Mouse (Mus musculus) gastrocnemius, postnatal 4 days (tissue): Measurements from ENCODE around the gene Mbtps2. TPM values are rescaled to one million over a fixed set of nuclear protein-coding genes. Genes with fewer than 3 reads are reported as not detected.

Experiments
- DNase-seq, 2 experiments: peaks; one replicate each; pipeline ENCODE4 v3.0.0; 2021 to 2022; ENCODE audit warnings: low spot score in 2 of 2, mixed read lengths in 2 of 2
- long read RNA-seq, 2 experiments: library from polyadenylated mRNA; stranded (forward); transcript quantifications; one replicate each; pipeline ENCODE4 v2.0.0; 2021
- total RNA-seq, 2 experiments: library from RNA; stranded (reverse); gene quantifications; 2 replicates each; pipeline ENCODE4 v1.2.3; 2021

Gene Mbtps2
- total RNA-seq: 10 to 100 TPM; 17.0 to 18.4 TPM
- long read RNA-seq, experiment 1, full-length matches to known transcripts: 2 of 8 reads
- long read RNA-seq, experiment 1, partial matches to known transcripts: 0 of 8 reads
- long read RNA-seq, experiment 1, other reads (novel, unspliced or antisense): 6 of 8 reads
- long read RNA-seq, experiment 2, full-length matches to known transcripts: 4 of 15 reads
- long read RNA-seq, experiment 2, partial matches to known transcripts: 0 of 15 reads
- long read RNA-seq, experiment 2, other reads (novel, unspliced or antisense): 11 of 15 reads

- DNase-seq: peak; percentile 24 to 66
Measured at GRCm38 (mm10) chrX:157598186-157598996, at the start of gene Mbtps2. Mbtps2 (minus strand) TSS chrX:157598715.

GRCm38 (mm10) chrX:157646399-157646798, 47.9 kb upstream of the Mbtps2 start:
- no peak for DNase-seq

- DNase-seq: no peak
Measured at GRCm38 (mm10) chrX:157644700-157645099, 46.2 kb upstream of the Mbtps2 start.

- DNase-seq: peak in 1 of 2 experiments; percentile 15
Measured at GRCm38 (mm10) chrX:157644300-157644699, 45.8 kb upstream of the Mbtps2 start.

- DNase-seq: no peak
Measured at GRCm38 (mm10) chrX:157642856-157643255, 44.3 kb upstream of the Mbtps2 start.

GRCm38 (mm10) chrX:157637253-157637652, 38.7 kb upstream of the Mbtps2 start:
- DNase-seq: no peak

GRCm38 (mm10) chrX:157633676-157634414, 35.3 kb upstream of the Mbtps2 start:
- DNase-seq: no peak

GRCm38 (mm10) chrX:157630341-157630740, 31.8 kb upstream of the Mbtps2 start:
- no peak for DNase-seq

GRCm38 (mm10) chrX:157612894-157613293, 14.4 kb upstream of the Mbtps2 start:
- no peak for DNase-seq

GRCm38 (mm10) chrX:157601450-157601849, 2.9 kb upstream of the Mbtps2 start:
- DNase-seq: no peak

- no peak for DNase-seq
Measured at GRCm38 (mm10) chrX:157597585-157598185, 830 bp downstream of the Mbtps2 start.

GRCm38 (mm10) chrX:157596802-157597201, 1.7 kb downstream of the Mbtps2 start:
- no peak for DNase-seq

- no peak for DNase-seq
Measured at GRCm38 (mm10) chrX:157595927-157596326, 2.6 kb downstream of the Mbtps2 start.

GRCm38 (mm10) chrX:157594606-157595005, 3.9 kb downstream of the Mbtps2 start:
- DNase-seq: no peak

- no peak for DNase-seq
Measured at GRCm38 (mm10) chrX:157587001-157587400, 11.5 kb downstream of the Mbtps2 start.

GRCm38 (mm10) chrX:157586397-157586796, 12.1 kb downstream of the Mbtps2 start:
- DNase-seq: no peak

GRCm38 (mm10) chrX:157579108-157579614, 19.4 kb downstream of the Mbtps2 start:
- no peak for DNase-seq

GRCm38 (mm10) chrX:157574683-157575082, 23.8 kb downstream of the Mbtps2 start:
- no peak for DNase-seq

GRCm38 (mm10) chrX:157568840-157569239, 29.7 kb downstream of the Mbtps2 start, which contains the start of gene Yy2:
Yy2 (minus strand) TSS chrX:157568985.
- DNase-seq: no peak

- DNase-seq: no peak
Measured at GRCm38 (mm10) chrX:157563794-157564193, 34.7 kb downstream of the Mbtps2 start.

GRCm38 (mm10) chrX:157547082-157547481, 51.4 kb downstream of the Mbtps2 start:
- DNase-seq: no peak
